9 mouse cellular contexts compared by ENCODE assay signal in genomic region chr16:43890747-43891336, GRCm38 (mm10). TPM values are rescaled to one million over a fixed set of nuclear protein-coding genes. Genes with fewer than 3 reads are reported as not detected.
DNase-seq lines count a peak whose midpoint lies in the region; ATAC-seq and TF ChIP-seq lines count a peak whose summit lies in the region.
"Had no signal": no experiment of that assay in that cellular context is flagged by ENCODE, and none has a peak within 500 bp of the region (broad histone marks: within the 10 kb centered on the region; RNA-seq: fewer than 3 reads in every experiment).

No protein-coding gene starts in this region.

- no peak overlapping the region for H3K9ac ChIP-seq in heart, embryonic 15.5 days
- peak overlapping the region; percentile 85; the same call in 1 of the 2 replicates for H3K9ac ChIP-seq in limb, embryonic 14.5 days (ENCODE audit: low read depth, low read length, severe bottlenecking)

- no peaks in the 10 kb centered on the region for H3K27me3 ChIP-seq in heart, embryonic 15.5 days
- no peaks in the 10 kb centered on the region for H3K27me3 ChIP-seq in thymus, adult 2 months (ENCODE audit: control insufficient read depth, insufficient read depth, low read length)
- no peaks in the 10 kb centered on the region for H3K27me3 ChIP-seq in limb, embryonic 14.5 days (ENCODE audit: control insufficient read depth, insufficient read depth, low read length)

- peak overlapping the region; percentile 76 for H3K4me2 ChIP-seq in heart, embryonic 15.5 days
- peak overlapping the region; percentile 80 for H3K4me2 ChIP-seq in limb, embryonic 14.5 days (replicated peaks; ENCODE audit: low read depth, low read length, severe bottlenecking)

- peak overlapping the region; percentile 79; the same call in 1 of the 2 replicates for H3K4me3 ChIP-seq in heart, embryonic 15.5 days
- H3K4me3 ChIP-seq in thymus, adult 2 months (ENCODE audit: control insufficient read depth, insufficient read depth, low read length), result no peak overlapping the region
- peak overlapping the region; percentile 62 for H3K4me3 ChIP-seq in limb, embryonic 14.5 days (replicated peaks; ENCODE audit: low read length)

- TF ChIP-seq CTCF in thymus, adult 2 months (IDR thresholded peaks at IDR 0.05; ENCODE audit: borderline replicate concordance, control insufficient read depth, extremely low read depth, insufficient read depth, low read length, poor library complexity), result no peak

- 56% methylated on average over 4 of the region's 4 CpGs for WGBS in heart, embryonic 15.5 days
- WGBS in thymus, adult 2 months, result 42% methylated on average over 4 of the region's 4 CpGs
- 71% methylated on average over 4 of the region's 4 CpGs for WGBS in limb, embryonic 14.5 days

- intact Hi-C loops in heart, postnatal 25 days (cut with DNase I), result loop anchor here (10.0 kb wide), 1 partner anchor 244 kb away; the partner anchor contains the start of genes Atp6v1a and Naa50

- H3K4me1 ChIP-seq in heart, embryonic 15.5 days (replicated peaks), result peaks cover 14% of the 10 kb centered on the region
- peaks cover 2% of the 10 kb centered on the region; the same call in 1 of the 2 replicates for H3K4me1 ChIP-seq in thymus, adult 2 months (replicated peaks; ENCODE audit: control insufficient read depth, insufficient read depth, low read length)
- H3K4me1 ChIP-seq in limb, embryonic 14.5 days (ENCODE audit: control insufficient read depth, insufficient read depth, low read length), result peaks cover 11% of the 10 kb centered on the region

- DNase-seq in heart, postnatal 25 days (ENCODE audit: low spot score), result no peak
- DNase-seq in thymus, postnatal 14 days, result peak; percentile 10
- DNase-seq in thymus, adult 2 months, result no peak
- DNase-seq in limb, embryonic 14.5 days (ENCODE audit: low spot score), result no peak
- DNase-seq in ovary, adult 18-20 months (ENCODE audit: low spot score), result no peak
- DNase-seq in right cerebral cortex, postnatal 14 days, result no peak
- no peak for DNase-seq in Muller cell, postnatal 12 days (ENCODE audit: inconsistent ontology term)
- DNase-seq: left cerebral cortex, postnatal 4 days had no signal

- no peaks in the 10 kb centered on the region for H3K36me3 ChIP-seq in heart, embryonic 15.5 days
- no peaks in the 10 kb centered on the region for H3K36me3 ChIP-seq in thymus, adult 2 months (ENCODE audit: control insufficient read depth, insufficient read depth, low read length)
- no peaks in the 10 kb centered on the region for H3K36me3 ChIP-seq in limb, embryonic 14.5 days (ENCODE audit: control insufficient read depth, insufficient read depth, low read length)

- TF ChIP-seq POLR2A in thymus, adult 2 months (IDR thresholded peaks at IDR 0.05; ENCODE audit: control insufficient read depth, extremely low read depth, insufficient read depth, low read length, poor library complexity), result no peak
- TF ChIP-seq POLR2A in limb, embryonic 14.5 days (IDR thresholded peaks at IDR 0.05; ENCODE audit: borderline replicate concordance, extremely low read depth, insufficient read depth, insufficient read length), result no peak

- H3K27ac ChIP-seq in heart, embryonic 15.5 days, result peak overlapping the region; percentile 84
- H3K27ac ChIP-seq in thymus, adult 2 months (ENCODE audit: control insufficient read depth, insufficient read depth, low read length), result no peak overlapping the region
- H3K27ac ChIP-seq in limb, embryonic 14.5 days (replicated peaks; ENCODE audit: low read depth, low read length), result no peak overlapping the region

- no peaks in the 10 kb centered on the region for H3K9me3 ChIP-seq in heart, embryonic 15.5 days (replicated peaks)
- H3K9me3 ChIP-seq in limb, embryonic 14.5 days (ENCODE audit: control insufficient read depth, low read length), result no peaks in the 10 kb centered on the region

- no peak for ATAC-seq in heart, embryonic 15.5 days (replicated peaks; ENCODE audit: insufficient number of reproducible peaks, insufficient read depth, low FRiP score, low read depth)
- no peak for ATAC-seq in limb, embryonic 14.5 days (ENCODE audit: low FRiP score, low read depth)

RNA-seq across cellular contexts. Expression of gene Ccdc191, which starts 1.2 kb away (rescaled TPM):
- 9.1 and 9.8 TPM in 2 replicates for polyA plus RNA-seq in heart, embryonic 15.5 days (2015; fragmentation: Nextera tagmentation; extraction: Ambion mirVana)
- total RNA-seq in heart, postnatal 25 days (2021), result 1 to 10 TPM; 2.2 to 3.3 TPM
- polyA plus RNA-seq in thymus, adult 2 months (2012; rRNA removed), result 1.0 and 1.3 TPM in 2 replicates
- 2.7 and 4.4 TPM in 2 replicates for polyA plus RNA-seq in limb, embryonic 14.5 days (2012; rRNA removed)
- 6.2 and 10.7 TPM in 2 replicates for polyA plus RNA-seq in limb, embryonic 14.5 days (2014; fragmentation: Nextera tagmentation; extraction: Ambion mirVana)

RNA-seq across cellular contexts. Expression of gene Qtrt2, which starts 35.8 kb away (rescaled TPM):
- polyA plus RNA-seq in heart, embryonic 15.5 days (2015; fragmentation: Nextera tagmentation; extraction: Ambion mirVana), result 13.7 and 14.9 TPM in 2 replicates
- total RNA-seq in heart, postnatal 25 days (2021), result 10 to 100 TPM; 15.4 to 15.5 TPM
- 21.3 and 25.7 TPM in 2 replicates for polyA plus RNA-seq in thymus, adult 2 months (2012; rRNA removed)
- polyA plus RNA-seq in limb, embryonic 14.5 days (2012; rRNA removed), result 57.5 and 59.7 TPM in 2 replicates
- 31.2 and 34.2 TPM in 2 replicates for polyA plus RNA-seq in limb, embryonic 14.5 days (2014; fragmentation: Nextera tagmentation; extraction: Ambion mirVana)
